Mouse (Mus musculus): ENCODE data around the gene Optc. TPM values are rescaled to one million over a fixed set of nuclear protein-coding genes. Genes with fewer than 3 reads are reported as not detected.

The Optc gene
- polyA plus RNA-seq, 1 experiment from 2014 or later, result 0.39 TPM

DNA sequence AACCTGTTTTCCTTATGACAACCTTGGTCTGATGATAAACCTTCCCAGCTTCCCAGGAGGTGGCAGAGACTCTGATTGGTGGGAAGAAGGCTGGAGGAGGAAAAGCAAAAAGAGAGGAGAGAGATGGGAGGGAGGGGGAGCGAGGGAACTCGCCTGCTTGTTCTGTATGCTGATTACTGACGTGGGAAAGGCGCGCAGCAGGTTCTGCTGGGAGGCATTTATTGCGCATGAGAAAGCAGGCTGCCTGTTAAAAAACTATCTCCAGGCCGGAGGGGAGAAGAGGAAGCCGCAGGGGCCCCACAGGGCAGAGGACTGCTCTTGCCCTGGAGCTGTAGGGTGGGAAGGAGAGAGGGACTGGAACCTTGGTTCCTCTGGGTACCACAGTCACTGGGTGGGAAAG lies 20.8 kb downstream of the Optc start:
- H3K27me3 ChIP-seq (ENCODE audit: insufficient read depth, low read length), result no peaks in the 10 kb centered on the region
- TF ChIP-seq CTCF (IDR thresholded peaks at IDR 0.05; ENCODE audit: low read depth), result no peak
- H3K9me3 ChIP-seq (replicated peaks; ENCODE audit: low read length), result no peaks in the 10 kb centered on the region
- H3K4me1 ChIP-seq (replicated peaks; ENCODE audit: insufficient read depth, low read length), result peaks cover 33% of the 10 kb centered on the region
- H3K4me3 ChIP-seq (replicated peaks; ENCODE audit: low read depth, low read length), result no peak overlapping the region
- no peak for ATAC-seq (replicated peaks; ENCODE audit: low FRiP score, low read depth)
- H3K9ac ChIP-seq (ENCODE audit: low read depth, low read length), result no peak overlapping the region
- DNase-seq (ENCODE audit: low spot score), result no peak
- H3K4me2 ChIP-seq (ENCODE audit: low read length), result no peak overlapping the region
- WGBS, result 5% methylated on average over 8 of the region's 8 CpGs
- no peak overlapping the region for H3K27ac ChIP-seq
- H3K36me3 ChIP-seq (ENCODE audit: insufficient read depth, low read length), result no peaks in the 10 kb centered on the region

DNA sequence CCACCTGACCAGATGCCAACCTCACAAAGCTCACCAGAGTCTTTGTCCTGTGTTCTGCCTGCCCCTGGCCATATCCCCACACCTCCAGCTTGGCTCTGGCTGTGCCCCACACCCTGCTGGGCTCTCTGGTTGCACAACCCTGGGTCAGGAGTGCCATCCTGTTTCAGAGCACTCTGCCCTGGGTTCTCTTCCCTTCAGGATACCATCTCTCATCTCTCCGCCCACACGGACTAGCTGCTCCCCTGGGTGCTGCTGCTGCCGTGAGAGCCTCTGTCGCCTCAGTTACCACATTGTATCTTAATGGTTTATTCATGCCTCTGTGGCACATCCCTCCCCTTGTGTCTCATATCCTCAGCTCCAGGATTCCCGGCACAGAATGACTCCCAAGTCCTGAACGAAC lies 21.4 kb downstream of the Optc start:
- Histone ChIP-seq H3K9ac (ENCODE audit: low read depth, low read length) (no peak overlapping the region), H3K4me3 (replicated peaks; ENCODE audit: low read depth, low read length) (no peak overlapping the region), H3K4me2 (ENCODE audit: low read length) (no peak overlapping the region), H3K4me1 (replicated peaks; ENCODE audit: insufficient read depth, low read length) (peaks cover 32% of the 10 kb centered on the region), H3K36me3 (ENCODE audit: insufficient read depth, low read length) (no peaks in the 10 kb centered on the region), H3K27me3 (ENCODE audit: insufficient read depth, low read length) (no peaks in the 10 kb centered on the region), H3K27ac (no peak overlapping the region), H3K9me3 (replicated peaks; ENCODE audit: low read length) (no peaks in the 10 kb centered on the region)
- 49% methylated on average over 6 of the region's 6 CpGs for WGBS
- DNase-seq (ENCODE audit: low spot score) (no peak), ATAC-seq (replicated peaks; ENCODE audit: low FRiP score, low read depth) (no peak)
- no peak for TF ChIP-seq CTCF (IDR thresholded peaks at IDR 0.05; ENCODE audit: low read depth)

DNA sequence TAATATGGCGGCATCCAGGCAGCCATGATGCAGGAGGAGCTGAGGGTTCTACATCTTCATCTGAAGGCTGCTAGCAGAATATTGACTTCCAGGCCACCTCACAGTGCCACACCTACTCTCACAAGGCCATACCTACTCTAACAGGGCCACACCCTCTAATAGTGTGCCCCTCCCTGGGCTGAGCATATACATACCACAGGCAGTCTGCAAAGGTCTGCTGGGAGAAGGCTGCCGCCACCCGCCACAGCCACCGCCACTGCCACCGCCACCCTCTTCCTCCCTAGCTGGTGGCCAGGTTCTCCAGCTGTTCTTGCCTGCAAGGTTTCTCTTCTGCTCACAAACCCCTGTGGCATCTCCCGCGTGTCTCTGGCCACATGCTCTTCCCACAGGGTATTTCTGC lies 22.0 kb downstream of the Optc start:
- no peaks in the 10 kb centered on the region for H3K9me3 ChIP-seq (replicated peaks; ENCODE audit: low read length)
- no peaks in the 10 kb centered on the region for H3K36me3 ChIP-seq (ENCODE audit: insufficient read depth, low read length)
- H3K4me3 ChIP-seq (replicated peaks; ENCODE audit: low read depth, low read length), result no peak overlapping the region
- no peak overlapping the region for H3K4me2 ChIP-seq (ENCODE audit: low read length)
- no peak for ATAC-seq (replicated peaks; ENCODE audit: low FRiP score, low read depth)
- peaks cover 27% of the 10 kb centered on the region for H3K4me1 ChIP-seq (replicated peaks; ENCODE audit: insufficient read depth, low read length)
- H3K27ac ChIP-seq, result no peak overlapping the region
- no peaks in the 10 kb centered on the region for H3K27me3 ChIP-seq (ENCODE audit: insufficient read depth, low read length)
- no peak for TF ChIP-seq CTCF (IDR thresholded peaks at IDR 0.05; ENCODE audit: low read depth)
- 94% methylated on average over 5 of the region's 7 CpGs for WGBS
- H3K9ac ChIP-seq (ENCODE audit: low read depth, low read length), result no peak overlapping the region
- no peak for DNase-seq (ENCODE audit: low spot score)

DNA sequence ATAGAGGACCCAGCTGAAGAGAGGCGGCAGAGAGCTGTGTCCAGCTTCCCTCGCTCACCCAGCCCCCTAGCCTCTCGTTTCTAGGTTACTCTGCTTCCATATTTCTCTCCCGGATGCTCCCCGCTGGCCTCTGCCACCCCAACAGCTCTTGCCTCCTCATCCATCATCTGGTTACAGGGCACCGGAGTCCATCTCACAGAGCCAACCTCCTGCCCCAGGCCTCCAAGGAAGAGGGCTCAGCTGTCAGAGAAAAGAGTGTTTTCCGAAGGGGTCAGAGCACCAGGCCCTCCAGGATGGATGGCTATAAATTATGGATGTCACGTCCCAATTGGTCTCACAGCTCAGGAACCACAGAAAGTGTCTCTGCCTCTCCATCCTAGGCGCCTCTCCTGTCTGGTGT lies 23.1 kb downstream of the Optc start:
- WGBS, result 34% methylated on average over 9 of the region's 9 CpGs
- H3K36me3 ChIP-seq (ENCODE audit: insufficient read depth, low read length), result no peaks in the 10 kb centered on the region
- TF ChIP-seq CTCF (IDR thresholded peaks at IDR 0.05; ENCODE audit: low read depth), result no peak
- H3K4me3 ChIP-seq (replicated peaks; ENCODE audit: low read depth, low read length), result no peak overlapping the region
- peaks cover 16% of the 10 kb centered on the region; the same call in 1 of the 2 replicates for H3K4me1 ChIP-seq (replicated peaks; ENCODE audit: insufficient read depth, low read length)
- H3K9ac ChIP-seq (ENCODE audit: low read depth, low read length), result no peak overlapping the region
- ATAC-seq (replicated peaks; ENCODE audit: low FRiP score, low read depth) (no peak), DNase-seq (ENCODE audit: low spot score) (no peak)
- no peaks in the 10 kb centered on the region for H3K9me3 ChIP-seq (replicated peaks; ENCODE audit: low read length)
- H3K27me3 ChIP-seq (ENCODE audit: insufficient read depth, low read length), result no peaks in the 10 kb centered on the region
- no peak overlapping the region for H3K27ac ChIP-seq
- H3K4me2 ChIP-seq (ENCODE audit: low read length), result no peak overlapping the region

DNA sequence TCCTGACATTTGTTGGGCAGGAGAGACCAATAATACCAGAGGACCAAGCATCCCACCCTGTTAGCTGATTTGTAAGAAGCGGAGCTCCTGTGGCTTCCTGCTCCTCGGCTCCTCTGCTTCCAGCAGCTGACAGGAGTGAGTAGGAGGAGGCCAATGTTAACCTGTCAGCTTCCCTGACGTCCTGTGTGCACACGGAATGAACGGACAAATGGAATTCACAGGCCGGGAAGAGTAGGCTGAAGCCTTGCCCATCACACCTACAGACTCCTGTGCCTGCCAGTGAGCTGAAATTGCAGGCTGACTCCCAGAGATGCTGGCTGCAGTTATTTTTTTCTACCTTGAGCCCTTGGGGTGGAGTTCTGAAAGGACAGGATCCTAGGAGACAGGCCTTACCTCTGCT lies 23.7 kb downstream of the Optc start:
- Histone ChIP-seq H3K4me3 (replicated peaks; ENCODE audit: low read depth, low read length) (no peak overlapping the region), H3K4me2 (ENCODE audit: low read length) (no peak overlapping the region), H3K4me1 (replicated peaks; ENCODE audit: insufficient read depth, low read length) (peaks cover 16% of the 10 kb centered on the region), H3K36me3 (ENCODE audit: insufficient read depth, low read length) (no peaks in the 10 kb centered on the region), H3K27ac (no peak overlapping the region), H3K9ac (ENCODE audit: low read depth, low read length) (no peak overlapping the region), H3K27me3 (ENCODE audit: insufficient read depth, low read length) (no peaks in the 10 kb centered on the region), H3K9me3 (replicated peaks; ENCODE audit: low read length) (no peaks in the 10 kb centered on the region)
- no peak for DNase-seq (ENCODE audit: low spot score)
- no peak for TF ChIP-seq CTCF (IDR thresholded peaks at IDR 0.05; ENCODE audit: low read depth)
- WGBS, result 55% methylated on average over 6 of the region's 6 CpGs
- no peak for ATAC-seq (replicated peaks; ENCODE audit: low FRiP score, low read depth)

DNA sequence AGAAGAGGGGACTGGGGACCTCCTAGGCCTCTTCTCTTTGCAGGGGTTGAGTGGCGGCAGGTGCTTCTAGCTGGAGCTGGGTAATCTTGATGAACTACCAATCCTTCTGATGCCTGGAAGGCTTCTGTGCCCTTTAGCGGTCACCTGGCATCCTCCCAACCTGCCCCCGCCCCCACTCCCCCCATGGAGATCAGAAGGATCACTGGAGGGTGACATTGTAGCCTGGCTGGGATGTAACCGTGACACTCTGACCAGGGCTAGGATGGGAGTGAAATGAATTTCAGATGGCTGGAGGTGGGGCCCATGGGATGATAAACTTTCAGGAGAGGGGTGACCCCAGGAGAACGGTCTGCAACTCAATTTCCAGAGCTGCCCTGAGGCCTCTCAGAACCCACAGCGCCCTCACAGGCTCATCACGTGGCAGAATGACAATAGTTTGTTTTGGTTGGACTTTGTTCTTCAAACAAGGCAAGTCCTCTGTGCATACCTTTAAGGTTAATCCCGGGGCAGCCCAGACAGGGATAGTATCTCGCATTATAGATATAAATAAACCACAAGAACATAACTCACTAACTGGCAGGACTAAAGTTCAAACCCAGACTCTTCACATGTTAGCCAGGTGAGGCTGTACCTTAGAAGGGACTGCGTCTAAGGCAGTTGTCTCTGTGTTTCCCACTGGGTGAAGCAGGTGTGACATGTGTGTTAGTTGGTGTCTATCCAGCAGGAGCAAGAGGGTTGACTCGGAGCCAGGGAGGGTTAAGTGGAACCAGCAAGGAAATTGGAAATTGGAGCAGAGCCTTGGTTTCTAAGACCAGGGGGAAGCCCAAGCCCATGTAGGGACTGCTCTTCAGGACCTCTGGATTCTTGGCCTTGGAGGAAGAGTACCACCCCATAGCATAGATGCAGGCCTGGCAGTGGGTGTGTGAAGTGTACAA lies 25.2 kb downstream of the Optc start:
- no peak for DNase-seq (ENCODE audit: low spot score)
- Histone ChIP-seq H3K9ac (ENCODE audit: low read depth, low read length) (no peak overlapping the region), H3K4me2 (ENCODE audit: low read length) (no peak overlapping the region), H3K36me3 (ENCODE audit: insufficient read depth, low read length) (no peaks in the 10 kb centered on the region), H3K27ac (0 out of 2 replicates have a peak overlapping the region, but pooled peaks have one; percentile 5), H3K4me3 (replicated peaks; ENCODE audit: low read depth, low read length) (no peak overlapping the region), H3K4me1 (replicated peaks; ENCODE audit: insufficient read depth, low read length) (peaks cover 16% of the 10 kb centered on the region), H3K27me3 (ENCODE audit: insufficient read depth, low read length) (no peaks in the 10 kb centered on the region), H3K9me3 (replicated peaks; ENCODE audit: low read length) (no peaks in the 10 kb centered on the region)
- WGBS, result 34% methylated on average over 11 of the region's 11 CpGs
- peak; percentile 55 for ATAC-seq (replicated peaks; ENCODE audit: low FRiP score, low read depth)
- TF ChIP-seq CTCF (IDR thresholded peaks at IDR 0.05; ENCODE audit: low read depth), result no peak

Data from kidney, postnatal 0 days (tissue).